Mouse (Mus musculus) lung, postnatal 14 days (tissue): ENCODE measurements around the gene P2ry12.

Experiments used
- DNase-seq: peaks from one replicate; pipeline ENCODE4 v3.0.0; 2021

P2ry12 gene

GRCm38 (mm10) chr3:59181134-59181533 is 81.5 kb downstream of the P2ry12 start:
- no peak for DNase-seq

GRCm38 (mm10) chr3:59176871-59177270 is 85.8 kb downstream of the P2ry12 start:
- DNase-seq = no peak

- peak; percentile 58 for DNase-seq
These were observed 87.4 kb downstream of the P2ry12 start for GRCm38 (mm10) chr3:59175234-59175633.

GRCm38 (mm10) chr3:59174426-59175154 is 88.1 kb downstream of the P2ry12 start:
- no peak for DNase-seq

GRCm38 (mm10) chr3:59169921-59170627 is 92.6 kb downstream of the P2ry12 start:
- no peak for DNase-seq

- no peak for DNase-seq
These were observed 93.5 kb downstream of the P2ry12 start for GRCm38 (mm10) chr3:59169215-59169614.

GRCm38 (mm10) chr3:59168476-59168875 is 94.2 kb downstream of the P2ry12 start:
- DNase-seq = no peak

GRCm38 (mm10) chr3:59167417-59168054 is 95.1 kb downstream of the P2ry12 start:
- DNase-seq = no peak
